Mouse (Mus musculus) megakaryocyte, embryonic 14.5 days (primary cell): ENCODE results near the gene Isl1.

Experiments
- FLI1 ChIP-seq: IDR thresholded peaks from 2 replicates; pipeline ENCODE4 v1.6.1; 2012; ENCODE audit warnings: low read length, inconsistent platforms, mixed read lengths
- GATA1 ChIP-seq: IDR thresholded peaks from 3 replicates; pipeline ENCODE4 v1.6.1; 2012; ENCODE audit warnings: mixed read lengths, low read length, inconsistent platforms, borderline replicate concordance

DNA sequence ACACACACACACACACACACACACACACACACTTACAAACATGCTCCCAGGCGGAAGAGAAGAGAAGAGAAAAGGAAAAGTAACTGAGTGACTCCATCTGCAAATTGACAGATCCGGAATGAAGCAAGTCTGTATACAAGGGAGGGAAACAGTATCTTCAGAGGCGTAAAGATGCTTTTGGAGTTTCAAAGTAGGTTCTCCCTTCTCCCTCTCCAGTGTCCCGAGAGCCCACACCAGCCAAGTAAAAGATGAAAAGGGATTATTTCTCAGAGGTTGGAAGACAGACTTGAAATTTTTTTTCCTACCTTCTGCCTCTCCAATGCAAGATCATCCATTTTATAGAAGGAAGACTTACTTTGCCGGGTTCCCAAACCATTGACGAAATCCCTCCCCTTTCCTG, 2.9 kb downstream of the Isl1 start:
- TF ChIP-seq GATA1 (no peak), FLI1 (no peak)
